Mouse (Mus musculus) liver, embryonic 13.5 days (tissue): ENCODE results near the gene Stx1b. TPM values are rescaled to one million over a fixed set of nuclear protein-coding genes. Genes with fewer than 3 reads are reported as not detected.

Experiments
- ATAC-seq: fragments of 200-750 bp; cut with Nextera tagmentation; 2 replicates; pipeline ENCODE4 v1.8.0; 2017; ENCODE audit warnings: low read depth, mild to moderate bottlenecking, moderate number of reproducible peaks, moderate library complexity
- DNase-seq: peaks from one replicate; pipeline ENCODE4 v3.0.0; 2022
- H3K27ac ChIP-seq: fragments of 300-500 bp; sonication (generic); 2 replicates; pipeline ENCODE4 v1.5.1; 2015; ENCODE audit warnings: moderate library complexity, mild to moderate bottlenecking, inconsistent platforms
- H3K27me3 ChIP-seq: fragments of 300-500 bp; sonication (generic); 2 replicates; pipeline ENCODE4 v1.6.1; 2015; ENCODE audit warnings: mild to moderate bottlenecking, inconsistent platforms
- H3K36me3 ChIP-seq: fragments of 300-500 bp; sonication (generic); 2 replicates; pipeline ENCODE4 v1.6.1; 2015; ENCODE audit warnings: mild to moderate bottlenecking, inconsistent platforms
- H3K4me1 ChIP-seq: fragments of 300-500 bp; sonication (generic); replicated peaks from 2 replicates; pipeline ENCODE4 v1.6.1; 2015; ENCODE audit warnings: inconsistent platforms
- H3K4me2 ChIP-seq: fragments of 300-500 bp; sonication (generic); 2 replicates; pipeline ENCODE4 v1.6.1; 2015; ENCODE audit warnings: inconsistent platforms, mild to moderate bottlenecking, moderate library complexity
- H3K4me3 ChIP-seq: fragments of 300-500 bp; sonication (generic); replicated peaks from 2 replicates; pipeline ENCODE4 v1.5.1; 2015; ENCODE audit warnings: mild to moderate bottlenecking, inconsistent platforms
- H3K9ac ChIP-seq: fragments of 300-500 bp; sonication (generic); 2 replicates; pipeline ENCODE4 v1.6.1; 2015; ENCODE audit warnings: mild to moderate bottlenecking, inconsistent platforms
- H3K9me3 ChIP-seq: fragments of 300-500 bp; sonication (generic); replicated peaks from 2 replicates; pipeline ENCODE4 v1.6.1; 2016; ENCODE audit warnings: inconsistent platforms
- WGBS: fragments of 180-500 bp; shearing (Covaris S2); methylation state at CpG from one replicate; pipeline ENCODE4 v1.1.7; 2015; ENCODE audit not compliant: insufficient replicate concordance; 5-methylcytosine and 5-hydroxymethylcytosine counted together
- polyA plus RNA-seq: library from polyadenylated mRNA; unstranded; fragments of >200 nt; fragmentation: Nextera tagmentation; extraction: Ambion mirVana; gene quantifications from 2 replicates; pipeline ENCODE4 v1.2.1, GENCODE M21; 2015

The Stx1b gene
- polyA plus RNA-seq, 1 experiment from 2014 or later, result 0.41 TPM

DNA sequence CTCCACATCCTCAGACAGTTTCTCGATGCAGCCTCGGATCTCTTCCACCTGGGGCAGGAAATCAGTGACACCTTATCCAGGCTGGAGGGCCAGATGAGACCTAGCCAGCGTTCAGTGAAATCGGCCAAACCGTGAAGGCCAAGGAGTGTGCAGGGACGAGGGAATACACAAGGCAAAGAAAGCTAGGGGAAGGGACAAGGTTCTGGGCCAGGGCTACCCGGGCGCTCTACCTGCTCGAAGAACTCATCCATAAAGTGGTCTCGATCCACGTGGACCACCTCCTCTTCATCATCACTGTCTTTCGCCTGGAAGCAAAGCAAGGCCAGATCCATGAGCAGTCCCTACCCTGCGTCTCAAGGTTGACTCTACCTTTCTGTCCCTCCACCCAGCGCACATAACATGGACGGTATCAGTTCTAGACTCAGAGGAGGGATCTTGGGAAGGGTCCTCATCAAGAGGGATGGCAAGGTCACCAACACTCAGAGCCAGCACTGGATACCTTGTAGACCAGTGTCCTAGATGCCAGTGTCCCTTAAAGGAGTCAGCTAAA lies 9.2 kb downstream of the Stx1b start:
- WGBS, result 79% methylated on average over 15 of the region's 15 CpGs
- Histone ChIP-seq H3K4me3 (no peak overlapping the region), H3K36me3 (no peaks in the 10 kb centered on the region), H3K9me3 (no peaks in the 10 kb centered on the region), H3K4me1 (peaks cover 42% of the 10 kb centered on the region), H3K27ac (peak overlapping the region; percentile 67), H3K27me3 (no peaks in the 10 kb centered on the region), H3K9ac (no peak overlapping the region), H3K4me2 (0 out of 2 replicates have a peak overlapping the region, but pooled peaks have one; percentile 2)
- DNase-seq (no peak), ATAC-seq (no peak)

DNA sequence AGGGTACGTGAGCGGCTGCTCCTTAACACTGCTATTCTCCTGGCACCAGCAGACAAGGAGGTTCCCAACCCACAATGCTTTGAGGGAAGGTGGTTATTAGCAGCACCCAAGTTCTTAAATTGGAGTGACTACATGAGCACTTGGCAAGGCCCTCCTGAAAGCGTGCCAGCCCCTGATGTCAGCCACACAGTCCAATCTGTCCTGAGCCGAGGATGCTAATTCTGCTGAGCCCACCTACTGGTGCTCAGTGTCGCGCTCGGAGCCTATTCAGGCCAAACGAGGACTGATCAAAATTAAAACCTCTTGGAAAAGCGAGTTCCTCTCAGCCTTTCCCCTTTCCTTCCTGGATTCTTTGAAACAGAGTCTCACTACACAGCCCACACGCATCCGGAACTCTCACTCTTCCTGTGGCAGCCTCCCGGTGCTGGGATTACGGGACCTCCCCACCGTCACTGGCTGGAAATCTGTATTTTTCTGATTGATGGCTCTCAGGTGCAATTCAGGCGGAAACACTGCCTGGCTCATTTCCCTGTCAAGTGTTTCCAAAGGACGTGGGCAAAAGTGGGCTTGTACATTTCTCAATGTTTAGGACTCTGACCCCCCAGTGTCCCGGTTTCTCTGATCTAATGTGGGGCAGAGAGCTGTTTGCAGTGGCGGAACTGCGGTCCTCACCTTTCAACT lies 10.0 kb downstream of the Stx1b start:
- no peak overlapping the region for H3K9ac ChIP-seq
- no peaks in the 10 kb centered on the region for H3K9me3 ChIP-seq
- WGBS, result 72% methylated on average over 19 of the region's 19 CpGs
- no peaks in the 10 kb centered on the region for H3K27me3 ChIP-seq
- H3K4me3 ChIP-seq, result no peak overlapping the region
- no peaks in the 10 kb centered on the region for H3K36me3 ChIP-seq
- DNase-seq (no peak), ATAC-seq (peak; percentile 37; the same call in 1 of the 2 replicates)
- peak overlapping the region; percentile 67 for H3K27ac ChIP-seq
- no peak overlapping the region for H3K4me2 ChIP-seq
- peaks cover 48% of the 10 kb centered on the region for H3K4me1 ChIP-seq

DNA sequence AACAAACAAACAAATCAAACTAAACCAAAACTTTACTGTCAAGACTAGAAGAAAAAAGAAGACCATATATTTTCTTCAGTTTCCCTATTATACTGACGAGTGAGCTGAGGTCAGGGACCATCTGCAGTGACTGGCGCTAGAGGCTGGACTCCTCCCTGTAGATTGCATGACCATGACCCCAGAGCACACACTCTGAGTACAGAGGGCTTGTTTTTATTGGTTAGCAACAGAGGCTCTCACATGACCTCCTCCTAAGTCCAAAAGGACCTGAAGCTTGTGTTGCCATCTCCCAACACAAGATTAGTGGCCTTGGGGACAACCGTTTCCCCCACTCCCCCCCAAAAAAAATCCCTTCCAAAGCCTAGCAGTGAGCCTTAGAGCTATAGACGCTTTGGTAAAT lies 10.5 kb downstream of the Stx1b start:
- Histone ChIP-seq H3K27me3 (no peaks in the 10 kb centered on the region), H3K4me1 (peaks cover 53% of the 10 kb centered on the region), H3K9me3 (no peaks in the 10 kb centered on the region), H3K27ac (peak overlapping the region; percentile 67), H3K4me3 (no peak overlapping the region), H3K4me2 (no peak overlapping the region), H3K36me3 (no peaks in the 10 kb centered on the region), H3K9ac (no peak overlapping the region)
- DNase-seq (no peak), ATAC-seq (peak; percentile 59; the same call in 1 of the 2 replicates)
- 54% methylated on average over 4 of the region's 4 CpGs for WGBS

DNA sequence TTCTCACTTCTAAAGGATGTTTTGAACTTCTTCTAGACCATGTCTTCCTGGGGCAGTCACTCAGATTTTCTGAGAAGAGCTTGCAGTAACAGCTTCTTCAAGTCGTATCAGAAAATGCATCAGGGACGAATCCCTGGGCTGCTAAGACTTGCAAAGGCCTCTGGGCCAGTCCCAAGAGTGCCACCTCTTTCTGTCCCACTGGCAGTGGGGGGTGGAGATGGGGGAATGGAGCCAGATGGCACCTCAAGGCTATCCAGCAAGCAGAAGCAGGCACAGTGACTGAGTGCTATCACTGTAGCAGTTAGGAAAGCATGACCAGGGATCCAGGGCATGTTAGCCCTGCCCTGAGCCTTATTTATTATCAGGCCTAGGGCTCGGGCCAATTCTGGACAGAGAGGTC lies 12.1 kb downstream of the Stx1b start:
- DNase-seq, result no peak
- H3K4me3 ChIP-seq, result no peak overlapping the region
- H3K36me3 ChIP-seq, result no peaks in the 10 kb centered on the region
- peaks cover 69% of the 10 kb centered on the region for H3K4me1 ChIP-seq
- no peak overlapping the region for H3K4me2 ChIP-seq
- ATAC-seq, result no peak
- 62% methylated on average over 3 of the region's 3 CpGs for WGBS
- H3K27ac ChIP-seq, result no peak overlapping the region
- H3K27me3 ChIP-seq, result no peaks in the 10 kb centered on the region
- no peak overlapping the region for H3K9ac ChIP-seq
- no peaks in the 10 kb centered on the region for H3K9me3 ChIP-seq

DNA sequence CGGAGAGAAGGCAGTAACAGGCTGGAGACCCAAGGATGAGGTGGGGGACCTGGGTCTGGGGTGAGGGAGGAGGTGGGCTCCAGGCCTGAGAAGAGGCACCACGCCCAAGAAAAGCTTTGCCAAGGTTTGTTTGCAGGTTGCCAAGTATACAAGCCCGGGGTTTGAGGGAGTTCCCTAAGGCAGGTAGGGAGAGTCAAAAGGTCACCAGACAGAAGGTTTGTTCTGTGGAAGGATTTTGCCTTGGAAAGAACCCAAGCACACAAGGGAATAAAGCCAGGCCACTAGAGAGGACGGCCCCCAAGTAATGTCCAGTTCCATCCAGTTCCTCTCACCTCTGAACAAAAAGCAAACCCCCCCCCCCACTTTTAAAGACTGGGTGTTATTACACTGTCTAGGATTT lies 13.1 kb downstream of the Stx1b start:
- H3K36me3 ChIP-seq, result no peaks in the 10 kb centered on the region
- H3K4me2 ChIP-seq, result no peak overlapping the region
- WGBS, result 76% methylated on average over 4 of the region's 4 CpGs
- no peaks in the 10 kb centered on the region for H3K9me3 ChIP-seq
- H3K4me1 ChIP-seq, result peaks cover 75% of the 10 kb centered on the region
- ATAC-seq (no peak), DNase-seq (no peak)
- H3K27me3 ChIP-seq, result no peaks in the 10 kb centered on the region
- no peak overlapping the region for H3K9ac ChIP-seq
- no peak overlapping the region for H3K4me3 ChIP-seq
- H3K27ac ChIP-seq, result no peak overlapping the region; the same call in 1 of the 2 replicates

DNA sequence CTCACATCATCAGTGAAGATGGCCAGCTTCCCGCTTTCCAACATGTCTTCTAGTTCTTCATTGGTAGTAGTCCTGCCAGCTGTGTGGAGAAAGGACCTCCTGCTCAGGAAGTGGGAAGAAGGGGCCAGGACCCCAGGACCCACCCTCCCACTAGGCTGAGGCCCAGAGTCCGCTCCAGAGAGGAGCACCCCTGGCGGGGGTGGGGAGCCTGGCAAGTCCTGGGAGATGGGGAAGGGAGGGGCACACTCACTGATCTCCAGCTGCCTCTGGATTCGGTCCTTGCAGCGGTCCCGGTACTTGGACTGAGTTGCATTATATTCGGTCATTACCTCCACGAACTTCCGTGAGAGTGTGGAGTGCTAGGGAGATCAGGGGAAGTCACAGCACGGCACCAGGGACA lies 13.7 kb downstream of the Stx1b start:
- H3K4me3 ChIP-seq, result no peak overlapping the region
- H3K27ac ChIP-seq, result no peak overlapping the region
- no peaks in the 10 kb centered on the region for H3K36me3 ChIP-seq
- DNase-seq (no peak), ATAC-seq (no peak)
- no peak overlapping the region for H3K4me2 ChIP-seq
- H3K27me3 ChIP-seq, result no peaks in the 10 kb centered on the region
- no peaks in the 10 kb centered on the region for H3K9me3 ChIP-seq
- 88% methylated on average over 10 of the region's 10 CpGs for WGBS
- H3K4me1 ChIP-seq, result peaks cover 75% of the 10 kb centered on the region
- no peak overlapping the region for H3K9ac ChIP-seq

DNA sequence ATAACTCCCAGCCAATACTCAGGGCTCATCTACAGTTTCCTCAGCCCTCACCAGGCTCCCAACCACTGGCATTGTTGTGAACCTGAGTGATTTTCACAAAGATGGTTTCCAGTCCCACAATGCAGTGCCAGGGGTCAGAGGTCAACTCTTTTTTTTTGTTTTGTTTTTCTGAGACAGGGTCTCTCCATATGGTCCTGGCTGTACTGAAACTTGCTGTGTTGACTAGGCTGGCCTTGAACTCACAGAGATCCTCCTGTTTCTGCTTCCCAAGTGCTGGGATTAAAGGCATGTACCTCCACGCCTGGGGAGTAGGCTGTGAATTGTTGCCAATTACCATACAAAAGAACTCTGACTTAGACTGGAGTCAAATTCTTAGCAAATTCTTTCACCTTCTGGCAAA lies 14.5 kb downstream of the Stx1b start:
- Histone ChIP-seq H3K27ac (no peak overlapping the region), H3K9ac (no peak overlapping the region), H3K4me3 (no peak overlapping the region), H3K4me2 (no peak overlapping the region), H3K27me3 (no peaks in the 10 kb centered on the region), H3K4me1 (peaks cover 75% of the 10 kb centered on the region), H3K9me3 (no peaks in the 10 kb centered on the region), H3K36me3 (no peaks in the 10 kb centered on the region)
- DNase-seq (no peak), ATAC-seq (no peak)
- WGBS, result 68% methylated on average over 1 of the region's 1 CpGs

DNA sequence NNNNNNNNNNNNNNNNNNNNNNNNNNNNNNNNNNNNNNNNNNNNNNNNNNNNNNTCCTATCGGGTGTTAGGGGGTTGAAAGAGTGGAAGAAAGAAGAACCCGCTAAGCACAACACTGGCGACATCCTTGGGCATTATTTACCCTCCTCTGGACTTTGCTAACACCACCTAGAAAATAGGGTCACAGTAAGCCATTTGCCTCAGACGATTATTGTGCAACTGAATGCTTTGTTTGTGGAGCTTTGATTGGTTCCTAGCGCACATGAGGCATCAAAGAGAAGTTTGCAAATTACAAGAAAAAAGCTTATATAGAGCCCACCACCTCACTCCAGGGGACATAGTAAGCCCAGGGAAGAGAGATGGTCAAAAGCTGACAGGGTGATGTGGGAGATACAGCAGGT lies 15.5 kb downstream of the Stx1b start:
- peak overlapping the region; percentile 69 for H3K27ac ChIP-seq
- H3K4me2 ChIP-seq, result no peak overlapping the region
- WGBS, result 42% methylated on average over 5 of the region's 5 CpGs
- H3K4me1 ChIP-seq, result peaks cover 77% of the 10 kb centered on the region
- H3K4me3 ChIP-seq, result no peak overlapping the region
- H3K36me3 ChIP-seq, result peaks cover 3% of the 10 kb centered on the region; the same call in 1 of the 2 replicates
- no peak for ATAC-seq
- DNase-seq, result no peak
- no peak overlapping the region for H3K9ac ChIP-seq
- no peaks in the 10 kb centered on the region for H3K27me3 ChIP-seq
- H3K9me3 ChIP-seq, result no peaks in the 10 kb centered on the region

DNA sequence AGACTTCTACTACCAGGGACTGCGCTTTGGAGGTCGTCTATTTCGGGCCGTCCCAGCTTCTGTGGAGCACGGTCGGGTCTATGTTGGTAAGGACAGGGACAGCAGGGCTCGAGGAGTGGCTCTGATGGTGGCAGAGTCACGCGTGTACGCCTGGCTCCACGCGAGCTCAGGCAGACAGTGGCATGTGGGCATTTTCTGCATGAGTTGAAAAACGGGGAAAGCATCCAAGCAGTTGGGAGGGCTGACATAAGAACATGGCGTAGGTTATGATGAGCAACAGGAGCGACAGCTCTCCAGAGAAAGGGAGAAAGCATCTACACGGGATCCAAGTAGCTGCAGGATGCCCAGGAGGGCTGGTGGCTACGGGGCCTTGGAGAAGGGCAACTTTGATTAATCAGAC lies 22.0 kb downstream of the Stx1b start:
- no peak for ATAC-seq
- peaks cover 68% of the 10 kb centered on the region for H3K4me1 ChIP-seq

DNA sequence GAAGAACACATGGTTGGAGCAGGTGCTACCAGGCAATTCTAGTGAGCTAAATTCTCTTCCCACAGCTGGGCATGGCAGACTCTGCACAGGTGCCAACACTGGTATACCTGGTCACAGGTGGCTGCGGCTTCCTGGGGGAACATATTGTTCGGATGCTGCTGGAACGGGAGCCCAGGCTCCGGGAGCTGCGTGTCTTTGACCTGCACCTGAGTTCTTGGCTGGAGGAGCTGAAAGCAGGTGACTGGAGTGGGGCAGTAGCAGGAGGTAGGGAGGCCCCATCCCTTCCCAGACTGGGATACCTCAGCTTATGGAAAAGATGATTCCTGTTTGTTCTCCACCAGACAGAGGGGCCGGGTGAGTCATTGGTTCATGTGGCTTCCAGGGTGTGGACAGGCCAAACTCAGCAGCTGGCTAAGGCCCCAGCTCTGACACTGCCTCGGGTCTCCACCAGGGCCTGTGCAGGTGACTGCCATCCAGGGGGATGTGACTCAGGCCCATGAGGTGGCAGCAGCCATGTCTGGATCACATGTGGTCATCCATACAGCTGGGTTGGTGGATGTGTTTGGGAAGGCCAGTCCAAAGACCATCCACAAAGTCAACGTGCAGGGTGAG lies 23.2 kb downstream of the Stx1b start:
- ATAC-seq, result no peak
- peak overlapping the region; percentile 40 for H3K4me3 ChIP-seq
- H3K9ac ChIP-seq, result peak overlapping the region; percentile 49
- peak overlapping the region; percentile 74 for H3K27ac ChIP-seq
- no peak for DNase-seq
- H3K9me3 ChIP-seq, result no peaks in the 10 kb centered on the region
- WGBS, result 80% methylated on average over 8 of the region's 8 CpGs
- H3K36me3 ChIP-seq, result peaks cover 74% of the 10 kb centered on the region
- no peaks in the 10 kb centered on the region for H3K27me3 ChIP-seq
- H3K4me1 ChIP-seq, result peaks cover 56% of the 10 kb centered on the region
- H3K4me2 ChIP-seq, result peak overlapping the region; percentile 59

More for the DNA sequence above, 22.0 kb downstream of the Stx1b start:
- H3K27me3 ChIP-seq, result no peaks in the 10 kb centered on the region
- H3K27ac ChIP-seq, result peak overlapping the region; percentile 13; the same call in 1 of the 2 replicates
- no peak overlapping the region for H3K9ac ChIP-seq
- 0 out of 2 replicates have a peak overlapping the region, but pooled peaks have one; percentile 59 for H3K4me2 ChIP-seq
- H3K4me3 ChIP-seq, result no peak overlapping the region
- WGBS, result 90% methylated on average over 17 of the region's 17 CpGs
- H3K9me3 ChIP-seq, result no peaks in the 10 kb centered on the region
- no peak for DNase-seq
- H3K36me3 ChIP-seq, result peaks cover 62% of the 10 kb centered on the region

DNA sequence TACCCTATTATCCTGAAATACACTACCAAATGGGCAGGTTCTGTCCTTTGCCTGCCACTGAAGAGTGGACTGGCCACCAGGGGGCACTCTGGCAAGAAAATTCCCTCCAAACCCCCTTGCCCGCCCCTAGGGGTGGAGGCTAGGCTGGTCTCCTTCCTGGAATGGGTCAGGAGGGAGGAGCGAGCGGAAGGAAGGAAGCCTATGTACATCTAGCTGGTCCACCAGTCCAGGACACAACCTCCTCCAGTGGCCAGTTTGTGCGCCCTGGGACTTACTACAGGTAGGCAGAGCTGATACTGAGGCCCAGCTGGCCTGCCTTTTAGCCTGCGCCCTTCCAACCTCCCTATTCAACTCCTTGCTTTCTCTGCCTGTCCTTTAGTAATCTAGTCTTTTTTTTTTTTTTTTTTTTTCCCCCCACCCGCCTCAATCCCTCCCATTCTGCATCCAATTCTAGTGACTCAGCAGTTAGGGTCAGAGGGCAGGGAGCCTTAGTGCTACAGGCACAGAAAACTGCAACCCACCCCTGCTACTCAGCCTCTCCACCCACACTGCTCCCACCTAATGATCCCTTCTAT lies 23.8 kb downstream of the Stx1b start, which contains the start of gene Hsd3b7:
TSS of gene Hsd3b7 (plus strand) at position 170 of the 575 bp plus-strand sequence.
- Histone ChIP-seq H3K4me3 (peak within 1 kb of the TSS; percentile 40), H3K9me3 (no peaks in the 10 kb centered on the region), H3K27me3 (no peaks in the 10 kb centered on the region), H3K4me1 (peaks cover 50% of the 10 kb centered on the region), H3K9ac (peak within 1 kb of the TSS; percentile 49), H3K27ac (peak within 1 kb of the TSS; percentile 74), H3K4me2 (peak within 1 kb of the TSS; percentile 59), H3K36me3 (peaks cover 80% of the 10 kb centered on the region)
- ATAC-seq (peak; percentile 62), DNase-seq (peak; percentile 74)
- 20% methylated on average over 6 of the region's 6 CpGs for WGBS
